Mouse (Mus musculus) liver, adult 2 months (tissue): ENCODE measurements at regions not wholly inside any gene's neighbourhood (a gene's known extent, or its start where the extent isn't known, plus 50 kb on each side); places are given as distances from the start of the nearest gene placed in this dataset.

ENCODE experiments used
- CTCF ChIP-seq: fragments of 200-500 bp; IDR thresholded peaks from 2 replicates; pipeline ENCODE4 v1.5.1; 2011; ENCODE audit warnings: low read depth, low read length, control low read depth
- POLR2A ChIP-seq: fragments of 200-500 bp; IDR thresholded peaks from 2 replicates; pipeline ENCODE4 v1.6.1; 2011; ENCODE audit warnings: low read length, control low read depth; ENCODE audit not compliant: insufficient read depth; ENCODE audit errors: extremely low read depth

DNA sequence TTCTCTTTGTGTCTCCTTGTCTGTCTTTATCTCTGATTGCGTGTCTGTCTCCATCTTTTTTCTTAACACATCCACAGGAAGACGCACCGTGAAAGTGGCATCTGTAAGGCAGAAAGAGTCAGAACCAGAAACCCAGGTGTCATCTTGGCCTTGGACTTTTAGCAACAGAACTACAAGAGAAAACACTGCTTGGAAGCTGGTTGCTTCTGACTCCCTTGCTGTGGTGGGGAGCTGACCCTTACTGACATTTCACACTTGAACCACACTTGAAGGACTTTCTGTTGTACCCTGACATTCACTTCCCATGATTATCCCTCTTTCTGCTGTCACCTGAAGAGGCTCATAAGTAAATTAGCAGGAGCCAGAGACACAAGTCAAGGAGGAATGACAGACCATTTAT lies 180.6 kb downstream of the Irx2 start:
- TF ChIP-seq CTCF (no peak), POLR2A (no peak)
